Mouse (Mus musculus) cortical plate, adult 2 months (tissue): ENCODE results near the gene Eras. TPM values are rescaled to one million over a fixed set of nuclear protein-coding genes. Genes with fewer than 3 reads are reported as not detected.

Experiments
- H3K27ac ChIP-seq: fragments of 200-500 bp; 2 replicates; pipeline ENCODE4 v1.5.1; 2012; ENCODE audit warnings: low read length, control low read depth, inconsistent platforms; ENCODE audit not compliant: insufficient read depth
- H3K4me1 ChIP-seq: fragments of 200-500 bp; 2 replicates; pipeline ENCODE4 v1.6.1; 2011; ENCODE audit warnings: low read length; ENCODE audit not compliant: control insufficient read depth, insufficient read depth
- H3K4me3 ChIP-seq: fragments of 200-500 bp; 2 replicates; pipeline ENCODE4 v1.5.1; 2011; ENCODE audit warnings: mild to moderate bottlenecking, low read length, control low read depth; ENCODE audit not compliant: insufficient read depth
- CTCF ChIP-seq: fragments of 200-500 bp; IDR thresholded peaks from 2 replicates; pipeline ENCODE4 v1.5.1; 2011; ENCODE audit warnings: mild to moderate bottlenecking, control low read depth, low read length; ENCODE audit not compliant: insufficient read depth; ENCODE audit errors: extremely low read depth
- POLR2A ChIP-seq: fragments of 200-500 bp; IDR thresholded peaks from 2 replicates; pipeline ENCODE4 v1.6.1; 2011; ENCODE audit warnings: mild to moderate bottlenecking, low read length, control low read depth; ENCODE audit not compliant: insufficient read depth; ENCODE audit errors: extremely low read depth
- polyA plus RNA-seq: library from polyadenylated mRNA; depleted of rRNA; stranded (reverse); fragments of >200 nt; gene quantifications from 2 replicates; pipeline ENCODE4 v1.2.3, GENCODE M21; 2012; rRNA removed

The Eras gene
- polyA plus RNA-seq: not detected in 2 replicates

DNA sequence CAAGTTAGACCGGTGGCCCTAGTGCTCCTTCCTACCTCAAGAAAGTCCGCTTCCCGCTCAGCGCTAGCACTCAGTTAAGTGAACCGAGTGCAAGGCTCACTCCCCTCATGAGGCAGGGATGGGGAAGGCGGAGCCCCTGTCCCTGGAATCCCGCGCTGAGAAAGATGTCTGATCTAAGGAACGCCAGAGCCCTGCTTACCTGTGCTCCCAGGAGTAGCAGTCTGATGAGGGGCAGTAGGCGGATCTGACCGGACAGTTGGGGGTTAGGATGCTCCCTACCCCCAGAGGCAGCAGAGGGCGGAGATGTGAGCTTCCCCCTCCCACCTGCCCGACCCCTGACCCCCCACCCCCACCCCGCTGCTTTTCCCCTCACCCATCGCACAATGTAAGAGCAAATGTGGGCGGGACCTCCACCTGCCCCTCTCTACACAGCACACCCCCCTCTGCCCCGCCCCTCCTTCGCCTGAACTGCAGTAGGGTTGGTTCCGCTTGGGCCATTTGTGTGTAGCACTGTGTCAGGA lies at the start of gene Eras:
TSS of gene Eras (minus strand) at position 338 of the 521 bp plus-strand sequence.
- Histone ChIP-seq H3K27ac (no peak within 1 kb of the TSS), H3K4me3 (no peak within 1 kb of the TSS), H3K4me1 (no peaks in the 10 kb centered on the region)
- no peak for TF ChIP-seq CTCF
- TF ChIP-seq POLR2A: no peak

DNA sequence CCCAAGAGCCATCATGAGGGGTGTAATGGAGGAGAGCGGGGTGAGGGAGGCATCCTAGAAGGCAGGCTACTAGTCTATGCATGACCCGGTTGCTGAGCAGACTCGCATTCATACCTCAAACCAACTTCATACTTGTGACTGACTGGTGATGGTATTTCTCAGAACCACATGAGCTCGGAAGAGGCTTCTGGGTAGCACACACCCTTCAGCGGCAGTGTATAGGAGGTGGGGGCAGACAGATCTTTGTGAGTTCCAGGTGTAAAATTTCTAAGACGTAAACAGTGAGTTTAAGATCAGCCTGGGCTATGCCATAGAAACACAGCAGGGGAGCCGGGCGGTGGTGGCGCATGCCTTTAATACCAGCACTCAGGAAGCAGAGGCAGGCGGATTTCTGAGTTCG lies 49.5 kb upstream of the Eras start, which contains the start of gene Gata1:
TSS of gene Gata1 (minus strand) at position 180 of the 400 bp plus-strand sequence.
- TF ChIP-seq POLR2A: no peak
- no peak for TF ChIP-seq CTCF
- Histone ChIP-seq H3K4me3 (no peak within 1 kb of the TSS), H3K27ac (no peak within 1 kb of the TSS), H3K4me1 (no peaks in the 10 kb centered on the region)

DNA sequence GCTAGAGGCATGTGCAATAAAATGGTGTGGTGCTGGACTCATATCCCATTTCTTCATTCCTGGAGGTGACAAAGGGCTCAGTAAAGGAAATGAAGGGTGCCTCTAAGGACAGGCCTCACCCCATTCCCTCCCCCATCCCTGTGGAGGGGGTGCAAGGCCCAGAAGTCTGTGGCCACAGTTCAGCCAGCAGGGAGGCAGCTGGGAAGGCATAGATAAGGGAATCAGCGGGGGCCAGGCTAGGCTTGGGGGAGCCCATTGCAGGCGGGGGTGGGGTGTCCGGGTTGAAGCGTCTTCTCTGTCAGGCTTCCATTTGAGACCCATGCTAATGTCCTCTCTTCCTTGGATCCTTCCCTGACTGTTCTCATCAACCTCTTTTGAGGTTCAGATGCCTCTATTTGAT lies 42.9 kb upstream of the Eras start:
- Histone ChIP-seq H3K4me3 (no peak overlapping the region), H3K4me1 (no peaks in the 10 kb centered on the region)

DNA sequence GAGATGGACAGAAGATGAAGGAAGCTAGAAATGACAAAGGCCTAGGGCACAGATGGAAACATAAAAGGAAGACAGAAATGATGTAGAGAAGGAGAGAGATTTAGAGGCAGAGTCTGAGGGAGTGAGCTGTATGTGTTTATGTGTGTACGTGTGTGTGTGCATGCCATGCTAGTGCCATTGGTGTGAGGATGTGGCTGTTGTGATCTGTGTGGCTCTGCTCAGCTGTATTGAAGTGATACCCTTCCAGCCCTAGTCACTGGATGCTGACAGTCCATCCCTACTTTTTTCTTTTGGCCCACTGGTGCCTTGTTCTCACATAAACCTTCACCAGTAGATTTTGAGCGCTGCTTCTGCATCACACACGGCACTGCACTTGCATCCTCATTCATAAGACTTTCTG lies 40.5 kb upstream of the Eras start:
- TF ChIP-seq POLR2A (no peak), CTCF (no peak)
- Histone ChIP-seq H3K4me3 (no peak overlapping the region), H3K27ac (no peak overlapping the region), H3K4me1 (no peaks in the 10 kb centered on the region)

More for the DNA sequence above, 42.9 kb upstream of the Eras start:
- no peak overlapping the region for H3K27ac ChIP-seq
- TF ChIP-seq POLR2A: no peak
- no peak for TF ChIP-seq CTCF

DNA sequence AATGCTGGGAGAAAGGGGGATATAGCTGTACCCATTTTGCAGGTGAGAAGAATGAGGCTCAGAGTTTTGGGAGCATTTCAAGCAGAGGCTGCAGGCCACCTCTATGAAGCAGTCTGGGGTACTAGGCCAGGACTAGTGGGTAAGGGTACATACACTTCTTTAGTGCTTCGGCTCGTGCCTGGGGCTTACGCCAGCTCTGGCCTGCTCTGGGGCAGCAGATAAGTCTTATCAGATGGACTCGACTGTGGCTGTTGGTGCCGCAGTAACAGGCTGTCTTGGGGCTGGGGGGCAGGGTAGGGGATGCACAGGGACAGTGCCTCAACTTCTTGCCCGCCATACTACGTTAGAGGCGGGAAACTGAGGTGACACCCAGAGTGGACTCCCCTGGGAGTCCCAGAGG lies 39.8 kb upstream of the Eras start:
- H3K27ac ChIP-seq: no peak overlapping the region
- H3K4me1 ChIP-seq: no peaks in the 10 kb centered on the region
- TF ChIP-seq CTCF (no peak), POLR2A (no peak)
- H3K4me3 ChIP-seq: no peak overlapping the region

DNA sequence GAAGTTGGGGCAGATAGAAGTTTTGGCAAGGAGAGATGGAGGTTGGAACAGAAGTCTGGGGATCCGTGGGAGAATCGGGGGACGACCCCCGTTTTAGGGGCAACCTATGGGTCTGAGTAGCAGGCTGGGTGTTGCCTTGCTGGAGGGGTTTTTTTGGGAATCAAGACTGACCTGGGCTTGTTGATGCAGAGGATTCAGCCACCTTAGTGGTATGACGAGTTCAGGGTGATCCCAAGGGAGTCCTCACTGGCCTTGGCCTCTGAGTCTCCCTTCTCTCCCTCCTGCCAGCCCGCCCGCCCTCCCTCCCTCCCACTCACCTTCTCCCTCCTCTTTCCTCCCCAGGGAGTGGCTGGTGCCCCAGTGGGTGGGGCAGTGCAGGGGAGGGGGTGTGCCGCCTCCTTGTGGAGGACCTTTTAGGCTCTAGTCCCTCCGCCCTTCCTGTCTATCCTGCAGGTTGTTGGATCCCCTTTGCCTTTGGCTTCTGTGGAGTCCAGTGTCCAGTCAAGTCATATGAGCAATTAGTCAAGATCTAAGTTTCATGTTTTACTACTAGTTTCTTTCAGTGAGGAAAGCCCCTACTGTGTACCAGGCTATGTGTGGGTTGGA lies 39.3 kb upstream of the Eras start:
- H3K4me3 ChIP-seq: no peak overlapping the region
- H3K4me1 ChIP-seq: no peaks in the 10 kb centered on the region
- no peak overlapping the region for H3K27ac ChIP-seq
- TF ChIP-seq CTCF (no peak), POLR2A (no peak)

DNA sequence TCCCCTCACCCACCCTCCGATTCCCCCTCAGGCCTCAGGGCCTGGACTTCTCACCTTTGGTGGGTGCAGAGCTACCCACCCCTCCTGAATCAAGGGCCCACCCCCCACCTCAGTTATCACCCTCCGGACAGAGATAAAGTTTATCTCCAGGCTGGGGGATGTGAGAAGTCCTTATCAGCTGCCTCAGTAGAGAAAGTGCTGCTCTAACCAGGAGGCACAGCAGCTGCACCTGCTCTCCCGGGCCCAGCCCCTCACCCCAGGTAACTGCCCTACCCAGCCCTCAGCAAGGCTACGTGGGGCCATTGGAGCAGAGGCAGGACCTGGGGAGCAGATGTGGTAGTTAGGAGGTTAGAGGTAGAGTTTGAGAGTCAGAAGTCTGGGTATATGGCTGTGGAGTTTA lies 37.8 kb upstream of the Eras start:
- no peak overlapping the region for H3K27ac ChIP-seq
- no peak overlapping the region for H3K4me3 ChIP-seq
- no peaks in the 10 kb centered on the region for H3K4me1 ChIP-seq
- TF ChIP-seq CTCF (no peak), POLR2A (no peak)

DNA sequence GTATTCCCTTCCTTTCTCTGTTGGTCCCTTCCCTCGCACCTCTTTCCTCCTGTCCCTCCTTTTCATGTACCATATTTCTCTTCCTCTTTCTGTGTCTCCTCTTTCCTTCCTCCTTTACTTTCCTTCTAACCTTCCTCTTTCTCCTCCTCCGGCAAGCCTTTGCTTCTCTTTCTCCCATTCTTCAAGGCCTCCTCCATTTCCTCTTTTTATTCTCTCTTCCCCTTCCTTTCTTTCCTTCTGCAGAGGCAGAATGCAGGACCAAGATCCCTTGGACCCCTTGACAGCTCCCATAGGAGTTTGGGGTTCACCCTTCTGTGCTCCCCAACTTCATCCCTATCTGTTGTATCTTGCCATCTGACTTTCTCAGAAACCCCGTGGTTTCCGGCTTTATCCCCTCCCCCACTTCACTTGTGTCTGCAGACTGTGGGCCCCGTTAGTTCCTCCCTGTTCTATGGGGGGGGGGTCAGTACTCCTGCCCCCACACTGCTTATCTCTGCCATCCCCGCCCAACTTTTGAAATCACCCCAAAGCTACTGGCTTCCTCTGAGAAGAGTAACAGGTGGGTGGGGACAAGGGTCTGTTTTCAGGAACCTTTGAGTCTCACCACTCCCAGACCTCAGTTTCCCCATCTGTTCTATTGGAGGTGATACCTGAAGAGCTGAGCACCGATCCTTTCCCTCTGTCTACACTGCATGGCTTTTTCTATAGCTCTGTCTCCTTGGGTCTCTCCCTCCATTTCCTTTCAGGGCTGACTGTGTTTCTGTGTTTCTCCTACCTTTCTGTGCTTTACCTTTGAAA lies 35.6 kb upstream of the Eras start:
- Histone ChIP-seq H3K4me3 (no peak overlapping the region), H3K4me1 (no peaks in the 10 kb centered on the region), H3K27ac (no peak overlapping the region)
- TF ChIP-seq POLR2A: no peak
- no peak for TF ChIP-seq CTCF

DNA sequence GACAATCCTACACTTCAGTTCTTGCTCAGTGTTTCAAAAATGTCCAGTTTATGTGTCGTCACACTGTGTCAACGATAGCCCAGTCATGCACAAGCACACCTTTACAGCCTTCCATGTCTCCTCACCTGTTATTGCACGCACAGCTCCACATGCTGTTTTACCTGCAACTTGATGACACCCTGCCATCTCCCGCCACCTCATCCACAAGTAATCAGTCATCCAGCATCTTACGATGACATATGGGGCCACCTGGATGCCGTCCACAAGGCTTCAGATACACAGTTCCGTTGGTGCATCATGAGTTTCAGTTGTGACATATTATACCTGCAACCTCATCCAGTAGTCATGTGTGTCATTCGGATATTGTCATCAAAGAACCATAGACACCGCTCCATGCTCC lies 30.5 kb upstream of the Eras start:
- H3K4me1 ChIP-seq: no peaks in the 10 kb centered on the region
- H3K4me3 ChIP-seq: no peak overlapping the region
- TF ChIP-seq POLR2A: no peak
- TF ChIP-seq CTCF: no peak
- H3K27ac ChIP-seq: no peak overlapping the region
